Mouse (Mus musculus): Measurements from ENCODE around the gene Hoxc12.

Gene Hoxc12

GRCm38 (mm10) chr15:102963671-102964640, 27.4 kb downstream of the Hoxc12 start:
- DNase-seq (ENCODE audit: low read depth, low spot score), result no peak

GRCm38 (mm10) chr15:102965003-102965891, 28.7 kb downstream of the Hoxc12 start:
- no peak for DNase-seq (ENCODE audit: low read depth, low spot score)

- DNase-seq (ENCODE audit: low read depth, low spot score), result peak; percentile 59
These were observed 29.6 kb downstream of the Hoxc12 start for GRCm38 (mm10) chr15:102965892-102966775.

- DNase-seq (ENCODE audit: low read depth, low spot score), result no peak
These were observed 30.3 kb downstream of the Hoxc12 start, which contains the start of gene Hoxc10 for GRCm38 (mm10) chr15:102966776-102967311. TSS of gene Hoxc10 (plus strand) at chr15:102966796.

- no peak for DNase-seq (ENCODE audit: low read depth, low spot score)
These were observed 30.7 kb downstream of the Hoxc12 start, which contains the start of gene Hoxc5 for GRCm38 (mm10) chr15:102967312-102967510. TSS of gene Hoxc5 (plus strand) at chr15:102967443.

GRCm38 (mm10) chr15:102967511-102968397, 31.2 kb downstream of the Hoxc12 start:
- DNase-seq (ENCODE audit: low read depth, low spot score), result no peak

GRCm38 (mm10) chr15:102969296-102969695, 32.7 kb downstream of the Hoxc12 start:
- no peak for DNase-seq (ENCODE audit: low read depth, low spot score)

- DNase-seq (ENCODE audit: low read depth, low spot score), result no peak
These were observed 34.2 kb downstream of the Hoxc12 start for GRCm38 (mm10) chr15:102970740-102971139.

GRCm38 (mm10) chr15:102972254-102972653, 35.7 kb downstream of the Hoxc12 start:
- no peak for DNase-seq (ENCODE audit: low read depth, low spot score)

- no peak for DNase-seq (ENCODE audit: low read depth, low spot score)
These were observed 36.2 kb downstream of the Hoxc12 start for GRCm38 (mm10) chr15:102972753-102973152.

- DNase-seq (ENCODE audit: low read depth, low spot score), result no peak
These were observed 38.5 kb downstream of the Hoxc12 start for GRCm38 (mm10) chr15:102975034-102975433.

- DNase-seq (ENCODE audit: low read depth, low spot score), result no peak
These were observed 39.1 kb downstream of the Hoxc12 start for GRCm38 (mm10) chr15:102975688-102976111.

GRCm38 (mm10) chr15:102976171-102976570, 39.6 kb downstream of the Hoxc12 start, which contains the start of gene Hoxc9:
TSS of gene Hoxc9 (plus strand) at chr15:102976439.
- no peak for DNase-seq (ENCODE audit: low read depth, low spot score)

- DNase-seq (ENCODE audit: low read depth, low spot score), result no peak
These were observed 40.3 kb downstream of the Hoxc12 start for GRCm38 (mm10) chr15:102976631-102977422.

GRCm38 (mm10) chr15:102977423-102977974, 40.9 kb downstream of the Hoxc12 start:
- no peak for DNase-seq (ENCODE audit: low read depth, low spot score)

- DNase-seq (ENCODE audit: low read depth, low spot score), result no peak
These were observed 42.3 kb downstream of the Hoxc12 start for GRCm38 (mm10) chr15:102978615-102979515.

- no peak for DNase-seq (ENCODE audit: low read depth, low spot score)
These were observed 43.4 kb downstream of the Hoxc12 start for GRCm38 (mm10) chr15:102979936-102980335.

GRCm38 (mm10) chr15:102980352-102980751, 43.8 kb downstream of the Hoxc12 start:
- no peak for DNase-seq (ENCODE audit: low read depth, low spot score)
